9 mouse cellular contexts compared by ENCODE assay signal in the genomic region with DNA sequence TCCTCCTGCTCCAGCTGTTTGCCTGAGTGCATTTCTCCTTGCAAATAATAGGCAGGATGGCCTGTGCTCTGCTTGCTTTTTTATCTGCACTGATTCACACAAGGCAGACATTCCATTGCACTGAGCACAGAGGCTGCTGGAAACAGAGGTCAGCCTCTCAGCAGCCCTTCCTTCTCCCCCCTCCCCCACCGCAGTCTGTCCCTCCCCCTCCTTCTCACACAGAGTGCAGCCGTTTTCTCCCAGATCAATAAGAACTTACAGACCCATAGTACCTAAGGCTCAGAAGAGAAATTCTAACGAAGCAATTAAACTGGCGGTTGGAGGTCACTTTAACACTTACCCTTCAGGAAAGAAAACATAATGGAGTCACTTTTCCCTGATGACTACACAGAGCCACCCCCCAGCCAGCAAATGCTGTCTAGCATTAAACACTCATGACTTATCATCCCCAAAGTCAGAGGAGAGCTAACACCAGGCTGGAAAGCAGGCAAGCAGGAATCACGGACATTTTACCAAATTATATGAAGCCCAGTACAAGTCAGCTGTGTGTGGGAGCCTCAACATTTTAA.
DNase-seq lines count a peak whose midpoint lies in the region; ATAC-seq and TF ChIP-seq lines count a peak whose summit lies in the region.
"Had no signal": no experiment of that assay in that cellular context is flagged by ENCODE, and none has a peak within 500 bp of the region (broad histone marks: within the 10 kb centered on the region; RNA-seq: fewer than 3 reads in every experiment).

No protein-coding gene starts in this region.

- no peak for TF ChIP-seq EP300 in stomach, postnatal 0 days (optimal IDR thresholded peaks at IDR 0.05)

- ATAC-seq in intestine, postnatal 0 days: peak; percentile 83
- peak; percentile 96 for ATAC-seq in stomach, postnatal 0 days (ENCODE audit: low FRiP score, low TSS enrichment)

- no peak for TF ChIP-seq CTCF in intestine, postnatal 0 days (IDR thresholded peaks at IDR 0.05; ENCODE audit: low read depth)
- TF ChIP-seq CTCF in stomach, postnatal 0 days (IDR thresholded peaks at IDR 0.05; ENCODE audit: low read depth): no peak

- 12% methylated on average over 5 of the region's 5 CpGs for WGBS in intestine, postnatal 0 days
- WGBS in stomach, postnatal 0 days: 9% methylated on average over 5 of the region's 5 CpGs

- H3K9me3 ChIP-seq in intestine, postnatal 0 days (ENCODE audit: control insufficient read depth): no peaks in the 10 kb centered on the region
- H3K9me3 ChIP-seq in stomach, postnatal 0 days (ENCODE audit: control insufficient read depth, low read length): no peaks in the 10 kb centered on the region

- no peak overlapping the region for H3K9ac ChIP-seq in intestine, postnatal 0 days (ENCODE audit: low read depth, low read length)
- H3K9ac ChIP-seq in stomach, postnatal 0 days (ENCODE audit: low read length): no peak overlapping the region

- DNase-seq in 3T3-L1 (ENCODE audit: low read depth, low spot score): peak; percentile 88
- peak; percentile 62 to 87 for DNase-seq in heart, adult 18-20 months
- DNase-seq in lung, postnatal 10 days: peak; percentile 71
- DNase-seq in stomach, postnatal 0 days (ENCODE audit: low spot score): peak; percentile 62
- DNase-seq in thymus, postnatal 4 days: no peak
- no peak for DNase-seq in thymus, postnatal 36 days

- H3K4me1 ChIP-seq in brown adipose tissue, adult 24 weeks (ENCODE audit: control insufficient read depth, insufficient read depth, insufficient read length, low read length): peaks cover 9% of the 10 kb centered on the region
- 0 out of 2 replicates have a peak, but pooled peaks cover 9% of the 10 kb centered on the region for H3K4me1 ChIP-seq in intestine, postnatal 0 days (replicated peaks; ENCODE audit: control insufficient read depth, insufficient read depth, low read length)
- H3K4me1 ChIP-seq in stomach, postnatal 0 days (replicated peaks; ENCODE audit: control insufficient read depth, insufficient read depth): 0 out of 2 replicates have a peak, but pooled peaks cover 2% of the 10 kb centered on the region

- H3K36me3 ChIP-seq in intestine, postnatal 0 days (ENCODE audit: control insufficient read depth, insufficient read depth): no peaks in the 10 kb centered on the region
- H3K36me3 ChIP-seq in stomach, postnatal 0 days (ENCODE audit: control insufficient read depth, insufficient read depth, low read length): no peaks in the 10 kb centered on the region

- H3K4me2 ChIP-seq in intestine, postnatal 0 days (replicated peaks; ENCODE audit: low read depth): no peak overlapping the region
- no peak overlapping the region for H3K4me2 ChIP-seq in stomach, postnatal 0 days (replicated peaks; ENCODE audit: low read depth)

- H3K4me3 ChIP-seq in brown adipose tissue, adult 24 weeks (ENCODE audit: insufficient read depth, low read depth, low read length): no peak overlapping the region
- H3K4me3 ChIP-seq in intestine, postnatal 0 days (ENCODE audit: low read depth, low read length): no peak overlapping the region
- no peak overlapping the region for H3K4me3 ChIP-seq in stomach, postnatal 0 days (ENCODE audit: low read depth, low read length)

- peak overlapping the region; percentile 47 for H3K27ac ChIP-seq in brown adipose tissue, adult 24 weeks (replicated peaks; ENCODE audit: low read depth, low read length)
- H3K27ac ChIP-seq in intestine, postnatal 0 days (ENCODE audit: low read depth, low read length): peak overlapping the region; percentile 62
- peak overlapping the region; percentile 84 for H3K27ac ChIP-seq in stomach, postnatal 0 days (replicated peaks)
- H3K27ac ChIP-seq: macrophage had no signal

- no peaks in the 10 kb centered on the region for H3K27me3 ChIP-seq in intestine, postnatal 0 days (replicated peaks; ENCODE audit: control insufficient read depth, insufficient read depth, low read length)
- no peaks in the 10 kb centered on the region for H3K27me3 ChIP-seq in stomach, postnatal 0 days (ENCODE audit: control insufficient read depth, insufficient read depth, low read length)

Comparison
In these comparisons a context has a peak if more than half of its experiments do, and no peak if none do; other contexts are left out.
1. DNase-seq: peak in 3T3-L1 (single experiment), heart, adult 18-20 months (2 of 2), lung, postnatal 10 days (single experiment) and stomach, postnatal 0 days (single experiment); none in thymus, postnatal 4 days (single experiment) and thymus, postnatal 36 days (0 of 2).
2. Peak in every context shown above with its lines, with median percentiles within 50 percentile points of each other: H3K27ac ChIP-seq.